Mouse (Mus musculus) liver, postnatal 0 days (tissue): Measurements from ENCODE around the gene Uox.

Experiments used
- CTCF ChIP-seq: sonication (generic); IDR thresholded peaks from 2 replicates; pipeline ENCODE4 v1.5.1; 2016; ENCODE audit warnings: antibody characterized with exemption, low read depth
- EP300 ChIP-seq: IDR thresholded peaks from 2 replicates; pipeline ENCODE4 v1.6.1; 2016; ENCODE audit warnings: antibody characterized with exemption, low read depth, mild to moderate bottlenecking

GRCm38 (mm10) chr3:146680625-146681024 is 110.4 kb downstream of the Uox start:
- no peak for TF ChIP-seq CTCF
- TF ChIP-seq EP300: no peak
